Mouse (Mus musculus) liver, postnatal 0 days (tissue): ENCODE measurements around the gene Tarbp2.

ENCODE experiments used
- CTCF ChIP-seq: sonication (generic); IDR thresholded peaks from 2 replicates; pipeline ENCODE4 v1.5.1; 2016; ENCODE audit warnings: antibody characterized with exemption, low read depth
- EP300 ChIP-seq: IDR thresholded peaks from 2 replicates; pipeline ENCODE4 v1.6.1; 2016; ENCODE audit warnings: antibody characterized with exemption, low read depth, mild to moderate bottlenecking

- TF ChIP-seq CTCF = no peak
- TF ChIP-seq EP300 = no peak
These were observed 29.5 kb downstream of the Tarbp2 start for GRCm38 (mm10) chr15:102547478-102547877.
